Mouse (Mus musculus): Measurements from ENCODE around the gene Aldh3b1.

Aldh3b1 gene

GRCm38 (mm10) chr19:3924868-3925267 lies 4.7 kb downstream of the Aldh3b1 start:
- no peak for TF ChIP-seq GATA4 (IDR thresholded peaks at IDR 0.05; ENCODE audit: insufficient replicate concordance, low read length)

- TF ChIP-seq GATA4 (IDR thresholded peaks at IDR 0.05; ENCODE audit: insufficient replicate concordance, low read length): no peak
Measured at GRCm38 (mm10) chr19:3924190-3924589, 5.4 kb downstream of the Aldh3b1 start.

GRCm38 (mm10) chr19:3923586-3923985 lies 6.0 kb downstream of the Aldh3b1 start:
- TF ChIP-seq GATA4 (IDR thresholded peaks at IDR 0.05; ENCODE audit: insufficient replicate concordance, low read length): no peak

GRCm38 (mm10) chr19:3922661-3923371 lies 6.8 kb downstream of the Aldh3b1 start:
- TF ChIP-seq GATA4 (IDR thresholded peaks at IDR 0.05; ENCODE audit: insufficient replicate concordance, low read length): no peak

- TF ChIP-seq GATA4 (IDR thresholded peaks at IDR 0.05; ENCODE audit: insufficient replicate concordance, low read length): no peak
Measured at GRCm38 (mm10) chr19:3919928-3920327, 9.7 kb downstream of the Aldh3b1 start.

- TF ChIP-seq GATA4 (IDR thresholded peaks at IDR 0.05; ENCODE audit: insufficient replicate concordance, low read length): no peak
Measured at GRCm38 (mm10) chr19:3916727-3917126, 12.9 kb downstream of the Aldh3b1 start.

- TF ChIP-seq GATA4 (IDR thresholded peaks at IDR 0.05; ENCODE audit: insufficient replicate concordance, low read length): no peak
Measured at GRCm38 (mm10) chr19:3914535-3914934, 15.1 kb downstream of the Aldh3b1 start.

DNA sequence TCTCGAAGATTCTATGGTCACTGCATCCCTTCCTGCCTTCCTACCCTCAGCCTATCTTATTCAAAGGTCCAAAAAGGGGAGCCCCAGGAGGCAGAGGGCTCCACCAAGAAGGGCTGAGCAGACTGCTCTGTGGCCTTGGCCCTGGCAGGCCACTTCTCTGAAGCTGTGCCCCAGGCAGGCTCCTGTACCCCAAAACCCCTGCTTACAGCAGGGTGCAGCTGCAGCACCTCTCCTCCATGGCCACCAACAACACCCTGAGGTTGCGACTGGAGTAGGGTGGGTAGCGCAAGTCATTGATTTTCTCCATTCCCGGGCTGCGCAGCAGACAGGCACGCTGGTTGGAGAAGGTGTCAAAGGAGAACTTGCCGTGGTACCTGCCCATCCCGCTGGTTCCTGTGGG lies 15.9 kb downstream of the Aldh3b1 start:
- TF ChIP-seq GATA4 (IDR thresholded peaks at IDR 0.05; ENCODE audit: insufficient replicate concordance, low read length): no peak

DNA sequence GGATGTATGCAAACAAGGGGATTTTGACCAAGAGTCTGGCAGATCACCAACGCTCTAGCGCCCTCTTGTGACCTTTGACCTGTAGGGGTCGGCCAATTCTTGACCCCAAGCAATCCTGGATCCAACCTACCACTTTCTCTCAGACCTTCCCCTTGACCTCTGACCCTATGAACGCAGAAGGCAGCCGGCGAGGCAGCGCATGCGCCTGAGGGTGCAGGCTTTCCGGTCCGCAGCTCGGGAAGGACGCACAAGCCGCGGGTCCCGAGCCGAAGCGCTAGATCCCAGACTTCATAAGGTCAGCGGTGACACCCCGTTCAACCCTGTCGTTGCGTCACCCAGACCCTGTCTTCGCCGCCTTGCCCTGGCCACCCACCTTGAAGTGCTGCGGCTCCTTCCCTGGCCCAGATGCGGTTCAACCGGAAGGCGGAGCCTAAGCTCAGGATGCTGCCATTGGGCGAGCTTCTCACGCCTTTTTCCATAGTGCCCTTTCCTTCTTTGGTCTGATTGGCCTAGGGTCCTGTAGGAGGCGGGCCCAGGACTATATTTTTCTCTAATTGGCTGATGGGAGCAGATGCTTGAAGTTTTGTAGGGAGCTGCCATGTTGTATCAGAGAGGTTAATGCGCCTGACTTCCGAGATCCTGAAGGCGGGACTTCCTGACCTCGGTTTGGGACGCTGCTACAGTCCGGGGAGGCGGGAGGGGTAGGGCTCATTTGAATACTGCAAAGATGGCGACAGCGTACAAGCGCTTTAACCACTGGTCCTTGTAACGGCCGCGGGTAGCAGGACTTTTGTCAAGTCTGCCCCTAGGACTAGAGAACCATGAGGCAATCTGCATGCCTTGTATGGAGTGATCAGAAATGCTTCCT lies 17.0 kb downstream of the Aldh3b1 start, which contains the start of gene Ndufs8:
Gene Ndufs8, minus strand, starts transcription at position 438 of the 868 bp plus-strand sequence.
- TF ChIP-seq GATA4 (IDR thresholded peaks at IDR 0.05; ENCODE audit: insufficient replicate concordance, low read length): no peak; the same call in 1 of the 2 replicates

DNA sequence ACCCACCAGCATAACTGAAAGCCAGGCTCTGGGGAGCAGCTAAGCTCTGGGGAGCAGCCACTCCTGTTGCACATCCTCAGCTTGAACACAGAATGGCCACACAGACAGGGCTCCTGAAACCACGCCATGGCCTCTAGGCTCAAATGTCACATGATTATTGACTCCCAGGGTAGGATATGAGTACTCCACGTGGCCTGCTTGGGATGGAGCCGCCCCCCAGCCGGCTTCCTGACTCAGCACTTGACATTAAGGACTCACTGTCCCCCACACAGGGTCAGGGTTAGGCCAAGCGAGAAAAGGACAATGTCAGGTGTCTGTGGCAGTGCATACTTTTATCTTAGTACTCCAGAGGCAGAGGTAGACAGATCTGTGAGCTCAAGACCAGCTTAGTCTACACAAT lies 19.4 kb downstream of the Aldh3b1 start:
- no peak for TF ChIP-seq GATA4 (IDR thresholded peaks at IDR 0.05; ENCODE audit: insufficient replicate concordance, low read length)

DNA sequence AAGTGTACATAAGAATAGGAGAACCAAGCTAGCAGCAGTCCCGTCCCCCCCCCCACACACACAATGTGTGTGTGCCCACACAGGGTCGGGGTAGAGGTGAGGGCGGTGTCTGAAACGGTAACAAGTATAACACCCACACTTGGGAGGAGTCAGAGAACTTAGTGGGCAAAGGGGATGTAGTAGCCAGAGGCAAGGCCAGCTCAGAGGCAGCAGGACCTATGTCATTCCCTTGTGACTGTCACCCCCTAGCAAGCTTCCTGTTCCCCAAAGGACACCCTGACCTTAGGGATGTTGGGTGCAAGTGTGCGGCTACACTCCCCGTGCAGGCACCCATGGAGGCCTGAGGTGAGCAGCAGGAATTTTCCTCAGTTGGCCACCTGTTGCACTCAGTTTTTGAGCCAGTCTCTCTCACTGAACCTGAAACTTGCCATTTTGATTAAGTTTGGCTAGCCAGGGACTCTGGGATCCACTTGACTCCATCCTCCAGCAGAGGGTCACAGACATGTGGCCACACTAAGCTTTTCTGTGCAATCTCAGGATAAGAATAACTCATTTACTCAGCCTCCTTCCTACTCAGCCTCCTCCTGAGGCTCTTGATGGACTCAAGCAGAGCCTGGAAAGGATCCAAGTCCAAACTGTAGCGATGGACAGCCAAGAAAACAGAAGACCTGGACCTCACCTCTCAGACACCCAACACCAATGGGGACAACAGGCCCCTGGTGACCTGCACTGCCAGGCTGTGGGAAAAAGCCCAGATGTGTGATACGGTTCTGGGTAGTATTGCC lies 21.5 kb downstream of the Aldh3b1 start:
- TF ChIP-seq GATA4 (IDR thresholded peaks at IDR 0.05; ENCODE audit: insufficient replicate concordance, low read length): no peak

DNA sequence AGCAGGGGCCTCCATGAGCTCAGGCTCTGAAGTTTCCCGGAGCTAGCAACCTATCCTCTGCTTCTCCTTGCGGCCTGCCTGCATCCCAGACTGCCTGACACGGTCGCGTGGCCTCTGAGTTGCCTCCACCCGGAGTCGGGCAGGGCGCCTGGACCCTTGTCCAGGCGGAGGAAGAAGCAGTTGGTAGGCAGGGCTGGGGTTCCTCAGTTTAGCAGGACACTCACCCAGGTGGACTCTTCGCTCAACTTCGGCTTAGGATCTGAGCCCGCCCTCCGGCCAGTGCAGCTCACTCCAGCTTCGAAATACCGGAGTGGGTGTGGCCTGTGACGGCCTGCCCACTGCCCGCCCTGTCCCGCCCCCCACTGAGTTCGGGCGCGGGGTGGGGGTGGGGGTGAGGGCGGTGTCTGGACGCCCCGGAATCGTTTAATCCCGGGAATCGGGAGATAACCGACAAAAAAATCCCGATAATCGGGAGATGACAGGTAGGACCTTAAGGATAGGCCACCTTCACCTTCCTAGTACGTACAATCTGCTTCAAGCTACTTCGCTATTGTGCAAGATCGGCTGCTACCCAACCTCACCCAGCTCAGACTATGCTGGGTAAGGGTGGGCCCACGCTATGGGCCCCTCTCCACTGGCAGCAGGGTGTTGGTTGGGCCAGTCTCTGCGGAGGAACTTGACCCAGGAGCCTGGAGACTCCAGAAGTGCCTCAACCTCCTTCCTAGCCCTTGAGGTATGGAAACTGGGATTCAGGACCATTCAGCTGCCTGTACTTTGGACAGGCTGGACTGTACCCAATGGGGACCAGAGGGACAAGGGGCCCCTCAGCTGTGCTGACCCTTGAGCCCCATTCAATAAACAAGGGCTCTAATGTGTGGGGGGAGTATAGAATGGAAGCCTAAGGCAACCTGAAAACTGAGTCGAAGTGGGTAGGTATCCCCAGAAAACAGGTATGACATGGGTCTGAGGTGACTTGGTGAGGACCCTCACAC lies 22.5 kb downstream of the Aldh3b1 start, which contains the start of gene Tcirg1:
Gene Tcirg1, minus strand, starts transcription at position 339 of the 992 bp plus-strand sequence.
- TF ChIP-seq GATA4 (IDR thresholded peaks at IDR 0.05; ENCODE audit: insufficient replicate concordance, low read length): no peak

GRCm38 (mm10) chr19:3906326-3906725 lies 23.3 kb downstream of the Aldh3b1 start:
- no peak for TF ChIP-seq GATA4 (IDR thresholded peaks at IDR 0.05; ENCODE audit: insufficient replicate concordance, low read length)
